Mouse (Mus musculus) gastrocnemius, adult 8-10 months (tissue): ENCODE measurements around the gene Krtcap3. TPM values are rescaled to one million over a fixed set of nuclear protein-coding genes. Genes with fewer than 3 reads are reported as not detected.

Experiments used
- DNase-seq, 2 experiments: peaks; one replicate each; pipeline ENCODE4 v3.0.0; 2022; ENCODE audit warnings: low spot score in 2 of 2
- total RNA-seq, 4 experiments: library from RNA; stranded (reverse); gene quantifications; 2 replicates each; pipeline ENCODE4 v1.2.4; 2022

The Krtcap3 gene
- total RNA-seq, 4 experiments from 2014 or later, result 0.68 to 1.4 (median 1.2) TPM

DNA sequence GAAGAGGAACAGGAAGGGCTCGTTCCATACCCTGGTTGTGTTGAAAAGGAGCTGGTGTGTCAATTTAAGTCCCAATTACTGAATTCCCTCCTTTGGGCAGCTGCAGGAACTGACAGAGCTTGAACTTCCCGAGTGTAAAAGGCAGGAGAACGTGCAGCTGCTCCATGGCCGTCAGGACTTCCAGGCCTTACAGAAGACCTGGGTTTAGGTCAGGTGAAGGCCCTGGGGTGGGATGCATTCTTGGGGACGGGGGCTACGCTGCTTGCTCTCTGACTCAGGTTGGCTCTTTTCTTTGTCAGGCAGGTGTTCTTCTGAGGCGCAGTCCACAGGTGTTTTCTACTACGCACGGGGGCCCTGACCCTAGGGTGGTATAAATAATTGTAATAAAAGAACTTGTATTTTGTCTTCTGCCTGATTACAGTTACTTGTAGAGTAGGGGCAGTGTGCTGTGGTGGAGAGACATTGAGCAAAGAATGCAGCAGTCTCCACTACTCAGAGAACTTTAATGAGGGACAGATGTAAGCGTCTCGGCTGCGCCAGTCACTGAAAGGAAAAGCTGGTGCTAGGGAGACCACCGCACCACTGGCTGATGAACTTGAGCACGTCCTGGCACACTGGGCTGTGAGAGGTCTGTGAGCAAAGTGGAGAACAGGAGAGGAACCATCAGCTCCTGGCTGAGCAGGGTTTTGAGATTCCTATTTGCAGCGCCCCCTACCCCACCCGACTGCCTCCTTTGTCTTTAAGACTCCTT, 1.5 kb downstream of the Krtcap3 start:
- no peak for DNase-seq

DNA sequence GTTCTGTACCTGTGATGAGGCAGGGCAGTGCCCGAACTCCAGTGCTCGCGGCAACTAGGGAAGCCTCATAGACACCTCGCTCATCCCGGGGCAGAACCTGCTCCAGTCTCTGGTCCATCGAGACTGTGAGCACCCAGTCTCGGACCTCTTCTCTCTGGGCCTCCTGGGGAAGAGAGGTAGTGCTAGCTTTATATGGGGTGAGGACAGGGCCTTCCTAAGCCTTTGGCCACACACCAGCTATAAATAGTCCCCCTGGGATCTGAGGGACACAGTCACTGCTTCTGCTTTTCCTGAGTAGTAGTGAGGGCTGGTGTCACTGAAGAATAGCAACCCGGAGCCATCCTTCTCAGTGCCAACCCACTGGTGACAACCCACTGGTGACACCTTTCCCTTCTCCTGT, 2.3 kb downstream of the Krtcap3 start:
- DNase-seq, result no peak

DNA sequence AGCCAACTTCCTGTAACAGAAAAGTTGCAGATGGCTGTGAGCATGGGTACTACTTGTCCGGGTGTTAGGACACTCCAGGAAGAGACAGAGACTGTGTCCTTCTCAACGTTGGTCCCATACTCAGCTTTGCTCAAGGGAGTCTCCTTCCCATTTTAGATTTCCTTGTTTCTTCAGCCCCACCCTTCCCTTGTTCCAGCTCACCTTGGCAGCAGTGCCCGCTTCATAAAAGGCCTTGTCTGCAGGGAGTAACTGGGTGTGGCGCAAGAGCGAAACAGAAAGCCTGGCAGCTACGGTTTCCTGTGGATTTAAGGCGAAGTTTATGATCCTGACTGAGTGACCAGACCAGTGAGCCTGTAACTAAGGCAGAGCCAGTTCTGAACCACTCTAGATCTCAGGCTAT, 3.0 kb downstream of the Krtcap3 start:
- DNase-seq, result no peak

- DNase-seq, result no peak
Observed at GRCm38 (mm10) chr5:31254901-31255300, 3.4 kb downstream of the Krtcap3 start.

- DNase-seq, result no peak
Observed at GRCm38 (mm10) chr5:31255381-31255780, 3.9 kb downstream of the Krtcap3 start.

DNA sequence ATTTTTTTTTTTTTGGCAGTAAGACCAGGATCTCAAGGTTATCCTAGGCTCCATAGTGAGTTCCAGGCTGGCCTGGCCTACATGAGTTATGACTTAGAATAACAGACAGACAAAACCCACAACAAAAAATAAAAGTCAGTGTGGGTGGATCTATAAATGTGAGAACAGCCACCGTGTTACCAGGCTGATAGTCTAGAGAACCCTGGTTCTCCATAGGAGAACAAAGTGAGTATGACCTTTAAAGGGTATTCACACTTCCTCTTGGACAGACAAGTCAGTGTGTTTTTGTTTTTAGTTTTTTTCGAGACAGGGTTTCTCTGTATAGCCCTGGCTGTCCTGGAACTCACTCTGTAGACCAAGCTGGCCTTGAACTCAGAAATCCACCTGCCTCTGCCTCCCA, 4.5 kb downstream of the Krtcap3 start:
- no peak for DNase-seq

- no peak for DNase-seq
Observed at GRCm38 (mm10) chr5:31257616-31258015, 6.1 kb downstream of the Krtcap3 start.

DNA sequence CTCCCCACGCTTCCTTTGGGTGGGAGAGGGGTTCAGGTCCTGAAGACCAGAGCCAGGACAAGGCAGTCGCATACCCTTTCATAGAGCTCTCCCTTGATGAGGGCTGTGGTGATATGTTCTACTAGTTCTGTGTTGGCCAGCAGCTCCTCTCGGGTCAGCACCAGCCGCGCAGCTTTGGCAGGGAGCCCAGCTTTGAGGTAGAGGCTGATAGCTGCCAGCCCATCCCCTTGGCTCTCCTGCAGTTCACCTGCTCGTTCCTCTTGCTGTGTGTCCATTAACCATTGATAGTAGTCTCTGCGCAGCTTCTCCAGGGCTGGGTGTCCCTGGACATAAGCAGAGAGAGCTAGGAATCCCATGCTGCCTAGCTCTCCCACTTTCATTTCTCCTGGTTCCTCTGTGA, 14.6 kb downstream of the Krtcap3 start:
- peak in 1 of 2 experiments; percentile 28 for DNase-seq

DNA sequence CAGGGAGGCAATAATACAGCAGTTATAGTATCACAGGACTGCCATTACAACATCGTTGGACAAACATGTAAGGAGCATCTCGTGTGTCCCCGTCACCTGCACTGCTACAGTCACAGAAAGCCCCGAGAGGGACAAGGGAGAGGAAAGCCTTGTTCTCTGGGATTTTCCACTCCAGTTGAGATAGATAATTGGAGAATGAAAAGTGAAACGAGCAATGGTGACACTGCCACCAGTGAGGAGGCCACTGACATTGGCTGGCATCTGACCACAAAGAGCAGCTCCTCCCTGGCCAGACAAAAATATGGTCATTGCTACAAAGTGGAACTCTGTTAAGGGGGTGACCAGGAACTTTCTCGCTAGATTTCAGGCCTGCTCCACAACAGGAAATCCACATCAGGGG, 16.2 kb downstream of the Krtcap3 start:
- no peak for DNase-seq

GRCm38 (mm10) chr5:31273018-31273417, 21.5 kb downstream of the Krtcap3 start:
- DNase-seq, result no peak

- no peak for DNase-seq
Observed at GRCm38 (mm10) chr5:31279245-31279988, 27.9 kb downstream of the Krtcap3 start.

DNA sequence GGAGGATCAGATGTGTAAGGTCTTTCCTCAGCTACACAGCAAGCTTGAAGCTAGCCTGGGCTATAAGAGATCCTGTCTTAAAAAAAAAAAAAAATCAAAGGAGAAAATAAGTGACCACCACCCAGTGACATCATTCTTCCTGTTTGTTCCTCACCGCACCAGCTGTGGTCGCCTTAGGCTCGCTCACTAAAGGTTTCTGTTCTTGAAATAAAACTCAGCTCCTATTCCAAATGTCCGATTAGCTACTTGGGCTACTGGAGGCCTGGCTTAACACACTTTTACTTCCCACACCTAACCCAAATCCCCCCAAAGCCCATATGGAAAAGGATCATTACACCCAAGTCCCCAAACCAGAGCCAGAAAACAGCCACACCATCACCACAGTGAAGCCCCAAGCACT, 36.7 kb downstream of the Krtcap3 start:
- no peak for DNase-seq

DNA sequence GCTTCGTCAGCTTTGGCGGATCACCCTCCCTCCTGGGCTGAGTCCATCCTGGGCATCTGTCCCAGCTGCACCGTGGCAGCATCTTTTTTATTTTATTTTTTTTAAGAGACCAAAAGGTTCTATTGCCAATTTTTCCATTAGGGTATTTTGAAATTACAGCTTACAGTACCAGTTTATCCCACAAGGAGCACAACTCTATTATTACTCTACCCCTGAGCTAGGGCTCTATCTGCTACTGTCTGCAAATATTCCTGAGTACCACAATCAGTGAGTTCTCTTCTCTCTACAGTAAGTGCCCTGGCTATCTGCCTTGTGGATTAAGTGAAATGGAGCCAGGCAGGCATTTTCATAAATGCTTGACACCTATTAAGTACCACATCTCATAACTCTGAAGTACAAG, 37.2 kb downstream of the Krtcap3 start:
- DNase-seq, result no peak

- DNase-seq, result no peak
Observed at GRCm38 (mm10) chr5:31289626-31290230, 38.2 kb downstream of the Krtcap3 start.

DNA sequence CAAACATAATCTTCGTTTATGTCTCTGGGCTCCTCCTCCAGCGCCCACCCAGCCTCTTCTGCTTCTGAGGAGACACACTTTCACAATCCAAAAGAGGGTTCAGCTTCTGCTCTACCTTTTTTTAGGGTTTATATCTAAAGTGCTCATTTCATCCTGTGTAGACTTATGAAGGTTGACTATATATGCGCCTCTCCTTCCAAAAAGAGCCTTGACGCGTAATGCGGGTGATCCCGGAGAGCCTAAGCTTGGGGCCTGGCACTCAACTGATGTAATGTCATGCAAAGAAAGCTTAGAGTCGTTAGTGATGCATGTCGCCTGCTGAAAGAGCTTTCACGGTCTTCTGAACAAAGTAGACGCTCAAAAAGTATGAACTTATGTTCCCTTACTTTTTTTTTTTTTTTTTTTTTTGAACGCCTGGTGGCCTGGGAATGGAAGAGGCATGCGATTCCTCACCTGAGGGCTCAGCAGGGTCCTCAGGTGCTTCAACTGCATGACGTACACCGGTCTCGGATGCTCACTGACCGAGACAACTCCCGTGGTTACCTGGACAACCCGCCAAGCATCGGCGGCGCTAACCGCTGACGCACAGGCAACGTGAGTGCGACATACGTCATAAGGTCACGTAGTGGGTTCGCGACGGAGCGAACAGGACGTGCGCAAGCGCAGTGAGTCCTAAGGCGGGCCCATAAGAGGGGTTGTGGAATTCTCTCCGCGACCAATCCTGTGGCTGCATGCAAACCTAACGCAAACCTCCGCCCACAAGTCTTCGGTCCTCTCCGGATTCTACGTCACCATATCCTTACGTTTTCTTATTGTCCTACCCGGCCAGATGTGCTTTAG, 39.2 kb downstream of the Krtcap3 start, which contains the start of gene Ift172:
Gene Ift172 (minus strand): TSS at position 596 of the 840 bp plus-strand sequence.
- peak; percentile 90 to 94 for DNase-seq

- no peak for DNase-seq
Observed at GRCm38 (mm10) chr5:31291361-31291688, 39.8 kb downstream of the Krtcap3 start.

GRCm38 (mm10) chr5:31294964-31295605, 43.6 kb downstream of the Krtcap3 start:
- DNase-seq, result no peak

DNA sequence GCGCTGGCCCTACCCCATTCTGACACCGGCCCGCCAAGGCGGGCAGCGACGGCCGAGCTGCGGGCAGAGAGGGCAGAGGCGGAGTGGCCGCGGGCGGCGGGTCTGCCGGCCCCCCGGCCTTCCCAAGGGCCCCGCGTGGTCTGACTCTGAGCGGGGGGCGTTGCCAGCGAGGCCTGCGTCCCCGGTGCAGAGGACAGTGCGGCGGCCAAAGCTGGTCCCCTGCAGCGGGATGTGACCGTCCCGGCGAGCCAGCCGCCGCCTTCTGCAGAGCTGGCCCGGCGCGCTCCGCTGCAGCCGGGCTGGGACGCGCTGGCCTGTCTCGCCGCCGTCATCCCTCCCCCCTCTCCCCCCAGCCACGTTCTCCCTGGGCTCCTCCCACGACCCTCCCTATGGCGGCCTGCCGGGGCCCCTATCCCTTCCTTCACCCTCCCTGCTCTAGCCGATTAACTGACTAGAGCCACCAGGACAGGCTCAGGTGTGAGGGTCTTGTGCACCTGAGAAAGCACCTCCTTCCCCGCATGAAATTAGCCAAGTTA, 44.2 kb downstream of the Krtcap3 start, which contains the start of gene Fndc4:
Gene Fndc4 (minus strand): TSS at position 475 of the 536 bp plus-strand sequence.
- no peak for DNase-seq

DNA sequence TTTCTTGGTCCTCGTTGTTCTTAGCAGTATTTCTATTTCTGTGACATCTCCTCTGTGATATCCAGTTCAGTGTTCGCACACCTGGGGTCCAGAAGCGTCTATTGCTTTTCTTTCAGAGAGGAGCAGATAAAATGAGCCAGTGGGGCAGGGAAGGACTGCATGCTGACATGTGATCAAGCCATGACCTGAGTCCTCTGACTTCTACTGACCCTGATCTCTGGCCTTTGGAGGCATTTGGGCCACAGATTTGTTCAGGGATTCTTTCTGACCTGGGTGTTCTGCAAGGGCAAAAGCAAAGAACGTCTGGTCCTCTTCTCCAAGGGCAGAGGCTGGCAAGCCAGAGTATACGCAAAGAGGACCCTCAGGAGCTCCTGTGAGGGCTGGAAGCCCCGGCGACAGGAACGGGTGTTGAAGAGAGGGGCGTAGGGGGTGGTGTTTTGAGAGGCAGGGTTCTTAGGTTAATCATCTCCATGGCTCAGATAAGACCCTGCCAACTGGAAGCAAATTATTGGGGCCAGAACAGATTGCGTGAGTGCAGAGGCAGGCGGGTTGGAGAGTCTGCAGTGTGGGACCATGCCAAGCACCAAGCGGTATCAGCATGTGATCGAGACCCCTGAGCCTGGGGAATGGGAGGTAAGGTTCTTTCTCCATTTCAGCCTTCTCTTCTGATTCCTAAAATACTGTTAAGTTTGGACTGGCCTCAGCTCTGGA, 45.7 kb downstream of the Krtcap3 start, which contains the start of gene Gckr:
Gene Gckr (plus strand): TSS at position 397 of the 711 bp plus-strand sequence.
- no peak for DNase-seq

DNA sequence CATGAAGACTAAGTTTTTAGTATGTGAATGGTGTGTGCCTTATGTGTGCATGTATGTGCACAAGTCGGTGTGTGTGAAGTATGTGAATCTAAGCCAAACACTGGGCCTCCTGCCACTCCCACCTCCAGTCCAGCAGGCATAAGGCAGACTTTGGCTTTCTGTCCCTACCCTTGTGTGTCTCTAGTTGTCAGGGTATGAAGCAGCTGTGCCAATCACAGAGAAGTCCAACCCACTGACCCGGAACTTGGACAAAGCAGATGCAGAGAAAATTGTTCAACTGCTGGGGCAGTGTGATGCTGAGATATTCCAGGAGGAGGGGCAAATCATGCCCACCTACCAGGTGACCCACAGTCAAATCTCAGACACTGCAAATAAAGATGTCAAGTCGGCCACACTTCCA, 46.5 kb downstream of the Krtcap3 start:
- no peak for DNase-seq
